Mouse (Mus musculus) liver, embryonic 14.5 days (tissue): ENCODE data around the gene Ybey.

Experiments
- CTCF ChIP-seq: IDR thresholded peaks from 2 replicates; pipeline ENCODE4 v1.5.1; 2016; ENCODE audit warnings: antibody characterized with exemption, low read depth, control low read depth
- EP300 ChIP-seq: IDR thresholded peaks from 2 replicates; pipeline ENCODE4 v1.6.1; 2016; ENCODE audit warnings: antibody characterized with exemption, low read depth

- no peak for TF ChIP-seq EP300
- no peak for TF ChIP-seq CTCF
These were observed 29.6 kb downstream of the Ybey start for GRCm38 (mm10) chr10:76439107-76439890.
